Mouse (Mus musculus): Measurements from ENCODE around the gene Cacna1f. TPM values are rescaled to one million over a fixed set of nuclear protein-coding genes. Genes with fewer than 3 reads are reported as not detected.

Gene Cacna1f
- total RNA-seq, 1 experiment from 2014 or later, result 0.05 TPM

GRCm38 (mm10) chrX:7617889-7618551, 11.1 kb downstream of the Cacna1f start:
- 0 out of 2 replicates have a peak, but pooled peaks have one; percentile 25 for ATAC-seq (replicated peaks; ENCODE audit: low read depth, poor library complexity, severe bottlenecking)

- 0 out of 2 replicates have a peak, but pooled peaks have one; percentile 47 for ATAC-seq (replicated peaks; ENCODE audit: low read depth, poor library complexity, severe bottlenecking)
Observed at GRCm38 (mm10) chrX:7632560-7632959, 25.7 kb downstream of the Cacna1f start.

GRCm38 (mm10) chrX:7635101-7635500, 28.2 kb downstream of the Cacna1f start:
- no peak for ATAC-seq (replicated peaks; ENCODE audit: low read depth, poor library complexity, severe bottlenecking)

GRCm38 (mm10) chrX:7638401-7639091, 31.7 kb downstream of the Cacna1f start, which contains the start of gene Syp:
Gene Syp, plus strand, starts transcription at chrX:7638471.
- ATAC-seq (replicated peaks; ENCODE audit: low read depth, poor library complexity, severe bottlenecking), result peak; percentile 99

GRCm38 (mm10) chrX:7639536-7640325, 32.8 kb downstream of the Cacna1f start:
- ATAC-seq (replicated peaks; ENCODE audit: low read depth, poor library complexity, severe bottlenecking), result no peak

- ATAC-seq (replicated peaks; ENCODE audit: low read depth, poor library complexity, severe bottlenecking), result no peak
Observed at GRCm38 (mm10) chrX:7640785-7641184, 33.9 kb downstream of the Cacna1f start.

- 0 out of 2 replicates have a peak, but pooled peaks have one; percentile 8 for ATAC-seq (replicated peaks; ENCODE audit: low read depth, poor library complexity, severe bottlenecking)
Observed at GRCm38 (mm10) chrX:7645349-7645748, 38.5 kb downstream of the Cacna1f start.

- peak; percentile 95 for ATAC-seq (replicated peaks; ENCODE audit: low read depth, poor library complexity, severe bottlenecking)
Observed at GRCm38 (mm10) chrX:7648671-7649304, 41.9 kb downstream of the Cacna1f start.

- peak; percentile 92 for ATAC-seq (replicated peaks; ENCODE audit: low read depth, poor library complexity, severe bottlenecking)
Observed at GRCm38 (mm10) chrX:7657221-7657639, 50.3 kb downstream of the Cacna1f start, which contains the start of gene Prickle3. Gene Prickle3, plus strand, starts transcription at chrX:7657260.

- peak; percentile 66 for ATAC-seq (replicated peaks; ENCODE audit: low read depth, poor library complexity, severe bottlenecking)
Observed at GRCm38 (mm10) chrX:7658031-7658784, 51.3 kb downstream of the Cacna1f start.

GRCm38 (mm10) chrX:7658785-7659589, 52.1 kb downstream of the Cacna1f start:
- no peak for ATAC-seq (replicated peaks; ENCODE audit: low read depth, poor library complexity, severe bottlenecking)

- no peak for ATAC-seq (replicated peaks; ENCODE audit: low read depth, poor library complexity, severe bottlenecking)
Observed at GRCm38 (mm10) chrX:7661086-7661485, 54.2 kb downstream of the Cacna1f start.

GRCm38 (mm10) chrX:7662936-7663335, 56.1 kb downstream of the Cacna1f start:
- ATAC-seq (replicated peaks; ENCODE audit: low read depth, poor library complexity, severe bottlenecking), result 0 out of 2 replicates have a peak, but pooled peaks have one; percentile 18

GRCm38 (mm10) chrX:7664791-7665190, 57.9 kb downstream of the Cacna1f start:
- ATAC-seq (replicated peaks; ENCODE audit: low read depth, poor library complexity, severe bottlenecking), result no peak

- no peak for ATAC-seq (replicated peaks; ENCODE audit: low read depth, poor library complexity, severe bottlenecking)
Observed at GRCm38 (mm10) chrX:7665739-7666502, 59.0 kb downstream of the Cacna1f start.

GRCm38 (mm10) chrX:7670390-7670881, 63.6 kb downstream of the Cacna1f start:
- ATAC-seq (replicated peaks; ENCODE audit: low read depth, poor library complexity, severe bottlenecking), result peak; percentile 62

GRCm38 (mm10) chrX:7670921-7671623, 64.2 kb downstream of the Cacna1f start, which contains the start of gene Plp2:
Gene Plp2, minus strand, starts transcription at chrX:7671390.
- ATAC-seq (replicated peaks; ENCODE audit: low read depth, poor library complexity, severe bottlenecking), result no peak
